Mouse (Mus musculus): ENCODE measurements around the gene Tmem29. TPM values are rescaled to one million over a fixed set of nuclear protein-coding genes. Genes with fewer than 3 reads are reported as not detected.
A peak's percentile ranks its signal among the peaks of the same experiment; 100 is the strongest.

The Tmem29 gene
- total RNA-seq, 2 experiments from 2014 or later = 34.6 to 37.0 TPM

DNA sequence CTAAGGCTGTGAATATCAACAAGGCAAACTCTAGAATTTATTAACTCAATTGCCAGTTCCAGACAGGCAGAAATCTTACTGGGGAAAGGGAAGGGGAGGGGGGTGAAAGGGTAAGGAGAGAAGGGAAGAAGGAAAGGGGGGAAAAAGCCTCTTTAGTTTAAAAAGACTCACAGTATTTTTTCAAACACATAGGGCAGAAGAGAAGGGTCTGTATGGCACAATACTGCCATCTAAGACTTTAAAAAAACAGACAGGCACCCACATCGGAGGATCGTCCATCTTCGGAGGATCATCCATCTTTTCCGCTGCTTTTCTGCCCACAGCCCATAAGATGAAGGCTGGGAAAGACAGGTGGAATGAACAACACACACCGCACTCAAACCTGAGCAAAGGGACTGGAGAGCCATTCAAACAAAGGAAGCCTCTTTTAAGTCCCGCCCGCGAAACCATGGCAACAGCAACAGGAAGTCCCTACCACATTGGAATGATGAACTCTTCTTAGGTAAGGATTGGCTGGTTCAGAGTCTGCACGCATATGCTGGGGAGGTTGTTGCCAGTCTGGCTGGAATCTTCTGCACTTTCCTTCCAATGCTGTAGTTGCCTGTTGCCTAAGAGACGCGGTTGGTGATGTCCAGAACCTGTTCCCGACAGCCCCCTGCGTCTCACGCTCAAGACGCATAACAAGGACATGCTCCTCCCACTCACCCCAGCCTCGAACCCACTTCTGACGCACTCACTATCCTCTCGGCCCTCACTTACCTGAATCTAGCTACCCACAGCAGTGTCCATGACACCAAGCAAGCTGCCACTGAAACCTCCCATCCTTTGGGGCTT, 18.2 kb downstream of the Tmem29 start:
- peak overlapping the region; percentile 60 for H3K4me3 ChIP-seq
- no peak for TF ChIP-seq CTCF (conservative IDR thresholded peaks at IDR 0.05)
- peak; percentile 73 to 88 for DNase-seq (ENCODE audit: low spot score in 2 of 2)
- peak overlapping the region; percentile 87 for H3K27ac ChIP-seq

DNA sequence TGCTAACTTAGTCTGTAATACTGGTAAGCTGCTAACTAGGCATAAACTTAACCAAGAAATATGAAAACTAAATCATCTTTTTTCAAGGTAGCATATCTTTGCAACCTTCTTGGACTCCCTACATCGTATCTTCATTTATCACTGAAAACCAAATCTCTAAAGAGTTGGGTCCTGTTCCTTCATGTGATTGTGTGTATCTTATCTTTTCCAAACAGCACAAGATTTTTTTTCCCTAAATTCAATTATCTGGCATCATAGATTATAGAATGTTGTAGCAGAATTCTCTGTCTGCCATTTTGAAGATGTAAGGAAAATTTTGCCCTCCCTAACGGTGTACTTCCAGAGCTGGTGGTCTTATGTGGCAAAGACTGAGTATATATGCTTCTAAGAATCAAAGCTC, 22.6 kb downstream of the Tmem29 start:
- no peak overlapping the region for H3K27ac ChIP-seq
- H3K4me3 ChIP-seq = no peak overlapping the region
- TF ChIP-seq CTCF (conservative IDR thresholded peaks at IDR 0.05) = no peak
- DNase-seq (ENCODE audit: low spot score in 2 of 2) = no peak

GRCm38 (mm10) chrX:150435367-150435766, 23.6 kb downstream of the Tmem29 start:
- TF ChIP-seq CTCF (conservative IDR thresholded peaks at IDR 0.05) = no peak
- DNase-seq (ENCODE audit: low spot score in 2 of 2) = no peak
- H3K4me3 ChIP-seq = no peak overlapping the region
- no peak overlapping the region for H3K27ac ChIP-seq

- DNase-seq (ENCODE audit: low spot score in 2 of 2) = no peak
- no peak for TF ChIP-seq CTCF (conservative IDR thresholded peaks at IDR 0.05)
- Histone ChIP-seq H3K27ac (no peak overlapping the region), H3K4me3 (no peak overlapping the region)
These were observed 45.4 kb downstream of the Tmem29 start for GRCm38 (mm10) chrX:150413505-150413904.

Other genes starting within 250 kb of the Tmem29 start
- 1 to 10 TPM; 4.0 to 6.3 TPM for gene Alas2, start 88.2 kb upstream of the Tmem29 start, total RNA-seq (2021)
- gene Pfkfb1, start 129.1 kb upstream of the Tmem29 start, total RNA-seq (2021) = under 1 TPM; 0.90 to 0.93 TPM
- gene Apex2, start 130.7 kb upstream of the Tmem29 start, total RNA-seq (2021) = 10 to 100 TPM; 15.2 to 17.7 TPM
- gene Tro, start 198.4 kb upstream of the Tmem29 start, total RNA-seq (2021) = 100 to 1,000 TPM; 159 to 167 TPM